Mouse (Mus musculus): ENCODE data around the gene Sdc3.

Sdc3 gene

GRCm38 (mm10) chr4:130792376-130793179 is at the start of gene Sdc3:
TSS of gene Sdc3 (plus strand) at chr4:130792537.
- DNase-seq: peak; percentile 48

GRCm38 (mm10) chr4:130744058-130744457 is 48.3 kb upstream of the Sdc3 start:
- no peak for DNase-seq

- DNase-seq: no peak
Observed at GRCm38 (mm10) chr4:130745561-130746306, 46.6 kb upstream of the Sdc3 start.

GRCm38 (mm10) chr4:130749566-130749965 is 42.8 kb upstream of the Sdc3 start:
- no peak for DNase-seq

- no peak for DNase-seq
Observed at GRCm38 (mm10) chr4:130751966-130752365, 40.4 kb upstream of the Sdc3 start.

- no peak for DNase-seq
Observed at GRCm38 (mm10) chr4:130752591-130752990, 39.7 kb upstream of the Sdc3 start.

GRCm38 (mm10) chr4:130753755-130754154 is 38.6 kb upstream of the Sdc3 start:
- DNase-seq: no peak

- no peak for DNase-seq
Observed at GRCm38 (mm10) chr4:130754776-130755175, 37.6 kb upstream of the Sdc3 start.

GRCm38 (mm10) chr4:130759875-130760274 is 32.5 kb upstream of the Sdc3 start:
- no peak for DNase-seq

GRCm38 (mm10) chr4:130761809-130762208 is 30.5 kb upstream of the Sdc3 start:
- DNase-seq: peak; percentile 15

- no peak for DNase-seq
Observed at GRCm38 (mm10) chr4:130765399-130766160, 26.8 kb upstream of the Sdc3 start.

- no peak for DNase-seq
Observed at GRCm38 (mm10) chr4:130766387-130766786, 25.9 kb upstream of the Sdc3 start.

GRCm38 (mm10) chr4:130766926-130767325 is 25.4 kb upstream of the Sdc3 start:
- no peak for DNase-seq

GRCm38 (mm10) chr4:130773899-130774298 is 18.4 kb upstream of the Sdc3 start:
- DNase-seq: no peak

- no peak for DNase-seq
Observed at GRCm38 (mm10) chr4:130774822-130775221, 17.5 kb upstream of the Sdc3 start.

- DNase-seq: no peak
Observed at GRCm38 (mm10) chr4:130777647-130778046, 14.7 kb upstream of the Sdc3 start.

- DNase-seq: no peak
Observed at GRCm38 (mm10) chr4:130779037-130779436, 13.3 kb upstream of the Sdc3 start.

GRCm38 (mm10) chr4:130782492-130782891 is 9.8 kb upstream of the Sdc3 start:
- no peak for DNase-seq

GRCm38 (mm10) chr4:130784755-130785154 is 7.6 kb upstream of the Sdc3 start:
- DNase-seq: peak; percentile 63

- DNase-seq: no peak
Observed at GRCm38 (mm10) chr4:130787530-130787929, 4.8 kb upstream of the Sdc3 start.

- DNase-seq: peak; percentile 86
Observed at GRCm38 (mm10) chr4:130790180-130790579, 2.2 kb upstream of the Sdc3 start.

- DNase-seq: no peak
Observed at GRCm38 (mm10) chr4:130791811-130792375, 444 bp upstream of the Sdc3 start.

- DNase-seq: no peak
Observed at GRCm38 (mm10) chr4:130793180-130793501, 804 bp downstream of the Sdc3 start.

Measured in lung, postnatal 14 days (tissue).